In genomic region chr13:99283916-99284315, GRCm38 (mm10) we compare ENCODE assay signal across 14 mouse cellular contexts.
A peak's percentile ranks its signal among the peaks of the same experiment; 100 is the strongest.
DNase-seq lines count a peak whose midpoint lies in the region; ATAC-seq and TF ChIP-seq lines count a peak whose summit lies in the region.
"Had no signal": no experiment of that assay in that cellular context is flagged by ENCODE, and none has a peak within 500 bp of the region (broad histone marks: within the 10 kb centered on the region; RNA-seq: fewer than 3 reads in every experiment).

No protein-coding gene starts in this region.

- TF ChIP-seq CTCF in brain, embryonic 14.5 days (IDR thresholded peaks at IDR 0.05; ENCODE audit: borderline replicate concordance, extremely low read depth, insufficient read depth, insufficient read length), result no peak

- TF ChIP-seq POLR2A in brain, embryonic 14.5 days (IDR thresholded peaks at IDR 0.05; ENCODE audit: borderline replicate concordance, extremely low read depth, insufficient read depth, insufficient read length, poor library complexity, severe bottlenecking), result no peak

- H3K4me1 ChIP-seq in forebrain, embryonic 11.5 days (replicated peaks; ENCODE audit: control insufficient read depth, insufficient read depth, low read length), result 0 out of 2 replicates have a peak, but pooled peaks cover 3% of the 10 kb centered on the region
- peaks cover 23% of the 10 kb centered on the region for H3K4me1 ChIP-seq in forebrain, embryonic 10.5 days
- peaks cover 14% of the 10 kb centered on the region for H3K4me1 ChIP-seq in hindbrain, embryonic 14.5 days (replicated peaks; ENCODE audit: control insufficient read depth, insufficient read depth, low read length)
- H3K4me1 ChIP-seq in midbrain, embryonic 14.5 days (ENCODE audit: control insufficient read depth, insufficient read depth, low read length), result peaks cover 21% of the 10 kb centered on the region
- peaks cover 8% of the 10 kb centered on the region; the same call in 1 of the 2 replicates for H3K4me1 ChIP-seq in limb, embryonic 10.5 days

- peak; percentile 35 for DNase-seq in forebrain, embryonic 11.5 days (ENCODE audit: low spot score)
- no peak for DNase-seq in forebrain, embryonic 10.5 days (ENCODE audit: extremely low spot score, low spot score)
- DNase-seq in brain, embryonic 14.5 days (ENCODE audit: low read depth), result peak; percentile 47
- no peak for DNase-seq in hindbrain, embryonic 14.5 days (ENCODE audit: low spot score)
- DNase-seq in midbrain, embryonic 14.5 days, result peak; percentile 46
- no peak for DNase-seq in Muller cell, postnatal 12 days (ENCODE audit: inconsistent ontology term)
- no peak for DNase-seq in limb, embryonic 10.5 days (ENCODE audit: low spot score)
- DNase-seq in left cerebral cortex, adult 11 months (ENCODE audit: low spot score), result no peak
- DNase-seq: embryo, embryonic 11 days; heart, postnatal 4 days; kidney, adult 18-20 months; lung, adult 2 months had no signal

- no peak overlapping the region for H3K4me2 ChIP-seq in forebrain, embryonic 11.5 days (ENCODE audit: low read depth, low read length, severe bottlenecking)
- H3K4me2 ChIP-seq in hindbrain, embryonic 14.5 days (replicated peaks), result no peak overlapping the region
- H3K4me2 ChIP-seq in midbrain, embryonic 14.5 days (ENCODE audit: low read length), result peak overlapping the region; percentile 31
- H3K4me2 ChIP-seq: heart, embryonic 13.5 days; liver, embryonic 11.5 days had no signal

- H3K9me3 ChIP-seq in forebrain, embryonic 11.5 days (ENCODE audit: control insufficient read depth, low read length), result no peaks in the 10 kb centered on the region
- no peaks in the 10 kb centered on the region for H3K9me3 ChIP-seq in forebrain, embryonic 10.5 days
- no peaks in the 10 kb centered on the region for H3K9me3 ChIP-seq in hindbrain, embryonic 14.5 days (ENCODE audit: control insufficient read depth, low read length)
- H3K9me3 ChIP-seq in midbrain, embryonic 14.5 days (ENCODE audit: control insufficient read depth, low read length), result no peaks in the 10 kb centered on the region
- H3K9me3 ChIP-seq in limb, embryonic 10.5 days (replicated peaks), result no peaks in the 10 kb centered on the region

- H3K27ac ChIP-seq in forebrain, embryonic 11.5 days (ENCODE audit: low read depth, low read length), result no peak overlapping the region
- H3K27ac ChIP-seq in forebrain, embryonic 10.5 days, result no peak overlapping the region
- H3K27ac ChIP-seq in hindbrain, embryonic 14.5 days, result peak overlapping the region; percentile 79
- H3K27ac ChIP-seq in midbrain, embryonic 14.5 days (replicated peaks; ENCODE audit: low read depth, low read length), result peak overlapping the region; percentile 78
- no peak overlapping the region for H3K27ac ChIP-seq in limb, embryonic 10.5 days
- H3K27ac ChIP-seq: heart, embryonic 13.5 days had no signal

- no peaks in the 10 kb centered on the region for H3K36me3 ChIP-seq in forebrain, embryonic 11.5 days (ENCODE audit: control insufficient read depth, insufficient read depth, low read length)
- H3K36me3 ChIP-seq in forebrain, embryonic 10.5 days (replicated peaks), result no peaks in the 10 kb centered on the region
- H3K36me3 ChIP-seq in hindbrain, embryonic 14.5 days (replicated peaks; ENCODE audit: control insufficient read depth, insufficient read depth), result no peaks in the 10 kb centered on the region
- H3K36me3 ChIP-seq in midbrain, embryonic 14.5 days (ENCODE audit: control insufficient read depth, insufficient read depth, low read length), result no peaks in the 10 kb centered on the region
- H3K36me3 ChIP-seq in limb, embryonic 10.5 days, result no peaks in the 10 kb centered on the region
- H3K36me3 ChIP-seq: heart, embryonic 13.5 days had no signal

- no peak for ATAC-seq in forebrain, embryonic 11.5 days (replicated peaks; ENCODE audit: low FRiP score)
- peak; percentile 22; the same call in 1 of the 2 replicates for ATAC-seq in hindbrain, embryonic 14.5 days (ENCODE audit: low FRiP score)
- 0 out of 2 replicates have a peak, but pooled peaks have one; percentile 11 for ATAC-seq in midbrain, embryonic 14.5 days (ENCODE audit: low FRiP score, low TSS enrichment)

- WGBS in forebrain, embryonic 11.5 days, result 86% methylated on average over 12 of the region's 12 CpGs
- 90% methylated on average over 12 of the region's 12 CpGs for WGBS in forebrain, embryonic 10.5 days
- WGBS in hindbrain, embryonic 14.5 days, result 46% methylated on average over 12 of the region's 12 CpGs
- 52% methylated on average over 12 of the region's 12 CpGs for WGBS in midbrain, embryonic 14.5 days
- 92% methylated on average over 12 of the region's 12 CpGs for WGBS in limb, embryonic 10.5 days

- no peak overlapping the region for H3K4me3 ChIP-seq in forebrain, embryonic 11.5 days (ENCODE audit: low read depth, low read length)
- no peak overlapping the region for H3K4me3 ChIP-seq in forebrain, embryonic 10.5 days
- H3K4me3 ChIP-seq in hindbrain, embryonic 14.5 days (replicated peaks; ENCODE audit: low read length), result no peak overlapping the region
- no peak overlapping the region for H3K4me3 ChIP-seq in midbrain, embryonic 14.5 days (replicated peaks; ENCODE audit: low read depth, low read length)
- H3K4me3 ChIP-seq in limb, embryonic 10.5 days, result no peak overlapping the region
- H3K4me3 ChIP-seq: heart, embryonic 13.5 days had no signal

- H3K27me3 ChIP-seq in forebrain, embryonic 11.5 days (ENCODE audit: control insufficient read depth, insufficient read depth, low read length), result no peaks in the 10 kb centered on the region
- H3K27me3 ChIP-seq in forebrain, embryonic 10.5 days (ENCODE audit: poor library complexity, severe bottlenecking), result no peaks in the 10 kb centered on the region
- H3K27me3 ChIP-seq in hindbrain, embryonic 14.5 days (ENCODE audit: control insufficient read depth, insufficient read depth, low read length), result no peaks in the 10 kb centered on the region
- H3K27me3 ChIP-seq in midbrain, embryonic 14.5 days (ENCODE audit: control insufficient read depth, insufficient read depth, low read length), result no peaks in the 10 kb centered on the region
- H3K27me3 ChIP-seq in limb, embryonic 10.5 days (ENCODE audit: low read depth, poor library complexity, severe bottlenecking), result no peaks in the 10 kb centered on the region
- H3K27me3 ChIP-seq: heart, embryonic 13.5 days had no signal

- no peak overlapping the region for H3K9ac ChIP-seq in forebrain, embryonic 11.5 days (ENCODE audit: low read length)
- no peak overlapping the region for H3K9ac ChIP-seq in hindbrain, embryonic 14.5 days
- no peak overlapping the region for H3K9ac ChIP-seq in midbrain, embryonic 14.5 days (replicated peaks; ENCODE audit: low read length)
- H3K9ac ChIP-seq: heart, embryonic 13.5 days had no signal

Comparison
In these comparisons a context has a peak if more than half of its experiments do, and no peak if none do; other contexts are left out.
1. DNase-seq: peak in forebrain, embryonic 11.5 days (single experiment), brain, embryonic 14.5 days (single experiment) and midbrain, embryonic 14.5 days (single experiment); none in forebrain, embryonic 10.5 days (single experiment), hindbrain, embryonic 14.5 days (single experiment), Muller cell, postnatal 12 days (single experiment), limb, embryonic 10.5 days (single experiment) and left cerebral cortex, adult 11 months (single experiment).
2. H3K27ac ChIP-seq: peak in hindbrain, embryonic 14.5 days (single experiment) and midbrain, embryonic 14.5 days (single experiment); none in forebrain, embryonic 11.5 days (single experiment), forebrain, embryonic 10.5 days (single experiment) and limb, embryonic 10.5 days (single experiment).